ENCODE assay signal across 19 mouse cellular contexts in the genomic region with DNA sequence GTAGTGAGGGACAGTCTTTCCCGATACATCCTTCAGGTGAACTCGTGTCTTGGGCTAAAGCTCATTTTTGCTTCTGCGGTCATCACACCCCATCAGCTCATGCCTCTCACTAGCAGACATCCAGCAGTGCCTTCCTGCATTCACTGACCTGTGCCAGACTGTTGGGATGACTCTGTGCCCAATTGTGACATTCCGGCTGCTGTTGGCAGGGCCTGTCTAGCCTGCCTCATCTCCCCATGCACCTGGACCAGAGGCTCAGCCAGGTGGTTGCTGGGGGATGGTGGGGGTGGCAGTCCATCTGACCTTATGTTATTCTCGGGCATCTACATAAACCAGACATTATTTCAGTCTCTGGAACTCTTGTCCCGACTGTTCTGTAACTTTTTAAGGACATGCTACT.
"Had no signal": no experiment of that assay in that cellular context is flagged by ENCODE, and none has a peak within 500 bp of the region (broad histone marks: within the 10 kb centered on the region; RNA-seq: fewer than 3 reads in every experiment).

No protein-coding gene starts in this region.

- H3K4me2 ChIP-seq: limb, embryonic 12.5 days; liver, embryonic 13.5 days; lung, embryonic 15.5 days; midbrain, embryonic 13.5 days; neural tube, embryonic 15.5 days had no signal

- H3K9me3 ChIP-seq: limb, embryonic 12.5 days; liver, embryonic 13.5 days; lung, embryonic 15.5 days; midbrain, embryonic 13.5 days; neural tube, embryonic 15.5 days had no signal

- H3K9ac ChIP-seq: limb, embryonic 12.5 days; liver, embryonic 13.5 days; liver, postnatal 0 days; lung, embryonic 15.5 days; midbrain, embryonic 13.5 days; neural tube, embryonic 15.5 days had no signal

- H3K27ac ChIP-seq: left cerebral cortex, adult 2 months; limb, embryonic 12.5 days; liver, embryonic 13.5 days; lung, embryonic 15.5 days; macrophage; midbrain, embryonic 13.5 days; neural tube, embryonic 15.5 days had no signal

- H3K27me3 ChIP-seq: limb, embryonic 12.5 days; liver, embryonic 13.5 days; lung, embryonic 15.5 days; megakaryocyte, embryonic 14.5 days; midbrain, embryonic 13.5 days; neural tube, embryonic 15.5 days had no signal

- DNase-seq: kidney, adult 9 months; kidney, postnatal 10 days; kidney, postnatal 4 days; liver; liver, embryonic 13.5 days; liver, postnatal 0 days; lung, postnatal 14 days; right cerebral cortex, postnatal 4 days; spleen, adult 18-20 months; thymus, adult 18-20 months; thymus, postnatal 14 days had no signal

- H3K4me1 ChIP-seq: limb, embryonic 12.5 days; liver, embryonic 13.5 days; lung, embryonic 15.5 days; megakaryocyte, embryonic 14.5 days; midbrain, embryonic 13.5 days; neural tube, embryonic 15.5 days had no signal

- H3K4me3 ChIP-seq: left cerebral cortex, adult 2 months; limb, embryonic 12.5 days; liver, embryonic 13.5 days; lung, embryonic 15.5 days; midbrain, embryonic 13.5 days; myocyte; neural tube, embryonic 15.5 days had no signal

- ATAC-seq: liver, postnatal 0 days; midbrain, embryonic 13.5 days had no signal

- H3K36me3 ChIP-seq: limb, embryonic 12.5 days; liver, embryonic 13.5 days; lung, embryonic 15.5 days; midbrain, embryonic 13.5 days; neural tube, embryonic 15.5 days had no signal
